Mouse (Mus musculus) duodenum, adult 2 months (tissue): ENCODE measurements around the gene Washc2. TPM values are rescaled to one million over a fixed set of nuclear protein-coding genes. Genes with fewer than 3 reads are reported as not detected.

Source experiments
- polyA plus RNA-seq: library from polyadenylated mRNA; depleted of rRNA; stranded (reverse); fragments of >200 nt; gene quantifications from 2 replicates; pipeline ENCODE4 v1.2.3, GENCODE M21; 2012; ENCODE audit warnings: low replicate concordance; rRNA removed

Gene Washc2
- 15.9 and 23.3 TPM in 2 replicates for polyA plus RNA-seq

GRCm38 (mm10) chr6:116207729-116208534, at the start of gene Washc2:
Washc2 (plus strand) TSS chr6:116208038.

GRCm38 (mm10) chr6:116193394-116194393, 14.1 kb upstream of the Washc2 start, which contains the start of gene Tmcc1:
Tmcc1 (minus strand) TSS chr6:116193486.

GRCm38 (mm10) chr6:116264018-116264651, 56.3 kb downstream of the Washc2 start, which contains the start of gene Zfand4:
Zfand4 (plus strand) TSS chr6:116264222.

Other genes with a start within 250 kb of the Washc2 start
- 14.4 and 22.1 TPM in 2 replicates for gene Plxnd1, start 213.0 kb upstream of the Washc2 start, polyA plus RNA-seq
- gene Tmcc1, start 14.6 kb upstream of the Washc2 start, polyA plus RNA-seq = 5.3 and 9.3 TPM in 2 replicates
- gene Zfand4, start 56.2 kb downstream of the Washc2 start, polyA plus RNA-seq = 0.04 and 0.12 TPM in 2 replicates
- 38.7 and 48.1 TPM in 2 replicates for gene March8, start 130.0 kb downstream of the Washc2 start, polyA plus RNA-seq